Mouse (Mus musculus) left cerebral cortex, adult 18-20 months (tissue): ENCODE results near the gene Hist1h2bl. TPM values are rescaled to one million over a fixed set of nuclear protein-coding genes. Genes with fewer than 3 reads are reported as not detected.
"Not testable (repeated sequence)": the region's sequence is repeated elsewhere in the genome, so short reads cannot be mapped to it uniquely, and the experiment has no call there.

Source experiments
- DNase-seq, 2 experiments: peaks; one replicate each; pipeline ENCODE4 v3.0.0; 2021 to 2022; ENCODE audit warnings: low spot score in 2 of 2, mixed read lengths in 1 of 2
- total RNA-seq, 2 experiments: library from RNA; stranded (reverse); gene quantifications; 2 replicates each; pipeline ENCODE4 v1.2.3; 2021

The Hist1h2bl gene
- total RNA-seq, 2 experiments from 2014 or later = 20.0 to 20.4 TPM

GRCm38 (mm10) chr13:21722993-21723836 is 7.3 kb upstream of the Hist1h2bl start:
- no peak for DNase-seq

- DNase-seq = no peak
Measured at GRCm38 (mm10) chr13:21722373-21722925, 6.5 kb upstream of the Hist1h2bl start.

GRCm38 (mm10) chr13:21721757-21722372 is 5.9 kb upstream of the Hist1h2bl start, which contains the start of gene Hist1h2bm:
Gene Hist1h2bm, plus strand, starts transcription at chr13:21722044.
- DNase-seq = peak; percentile 54 to 55

DNA sequence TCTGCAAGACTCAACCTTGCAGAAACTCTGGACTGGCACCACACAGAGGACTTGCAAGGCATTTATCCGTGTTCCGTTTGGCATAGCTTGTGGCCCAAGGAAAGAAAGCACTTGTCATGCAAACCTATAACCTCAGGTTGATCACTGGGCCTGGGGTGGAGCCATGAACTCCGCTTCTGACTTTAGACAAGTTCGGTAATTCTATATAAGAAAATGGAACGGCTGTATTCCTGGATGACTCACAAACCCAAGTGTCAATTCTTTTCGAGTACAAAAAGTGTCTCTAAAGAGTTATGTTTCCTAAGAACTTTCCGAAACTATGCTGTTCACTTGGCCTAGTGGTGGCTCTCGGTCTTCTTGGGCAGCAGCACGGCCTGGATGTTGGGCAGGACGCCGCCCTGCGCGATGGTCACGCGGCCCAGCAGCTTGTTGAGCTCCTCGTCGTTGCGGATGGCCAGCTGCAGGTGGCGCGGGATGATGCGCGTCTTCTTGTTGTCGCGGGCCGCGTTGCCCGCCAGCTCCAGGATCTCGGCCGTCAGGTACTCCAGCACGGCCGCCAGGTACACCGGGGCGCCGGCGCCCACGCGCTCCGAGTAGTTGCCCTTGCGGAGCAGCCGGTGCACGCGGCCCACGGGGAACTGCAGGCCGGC is 5.3 kb upstream of the Hist1h2bl start:
- DNase-seq = not testable (repeated sequence)

DNA sequence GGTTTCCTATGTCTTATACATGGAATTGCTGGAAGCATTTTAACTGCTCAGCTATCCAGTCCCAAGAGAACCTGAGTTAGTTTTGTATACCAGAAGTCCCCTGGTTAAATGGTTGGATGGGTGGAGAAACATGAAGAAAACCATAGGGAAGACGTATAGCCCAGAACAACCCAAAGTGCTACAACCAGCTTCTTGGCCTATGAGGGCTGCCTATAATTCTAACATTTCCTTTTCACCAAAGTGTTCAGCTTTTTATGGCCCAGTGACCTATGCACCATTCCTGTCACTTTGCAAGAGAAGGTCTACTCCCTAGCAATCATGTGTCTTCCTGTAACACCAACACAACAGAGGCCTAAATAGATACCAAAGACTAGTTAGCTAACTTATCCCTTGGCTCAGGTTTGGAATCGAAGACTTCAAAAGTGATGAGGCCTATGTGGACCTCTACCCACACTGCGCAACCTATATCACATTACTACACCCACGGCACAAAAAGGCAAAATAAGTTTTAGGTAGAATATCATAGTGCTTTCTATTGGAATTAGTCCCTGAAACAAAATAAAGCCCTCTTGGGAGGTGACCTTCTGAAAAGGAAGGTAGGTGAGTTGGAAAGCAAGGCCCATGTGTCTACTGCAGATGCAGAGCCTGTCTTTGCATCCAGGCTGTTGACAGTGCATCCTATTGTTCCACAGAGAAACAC is 2.6 kb upstream of the Hist1h2bl start:
- DNase-seq = no peak

- peak; percentile 83 to 92 for DNase-seq
Measured at GRCm38 (mm10) chr13:21717397-21718357, 1.7 kb upstream of the Hist1h2bl start, which contains the start of gene Hist1h3h. Gene Hist1h3h, plus strand, starts transcription at chr13:21717659.

- DNase-seq = peak in 1 of 2 experiments; percentile 8
Measured at GRCm38 (mm10) chr13:21716540-21717391, 823 bp upstream of the Hist1h2bl start.

- DNase-seq = no peak
Measured at GRCm38 (mm10) chr13:21715131-21715863, 646 bp downstream of the Hist1h2bl start.

- DNase-seq = peak; percentile 69 to 72
Measured at GRCm38 (mm10) chr13:21714725-21715124, 1.2 kb downstream of the Hist1h2bl start.

DNA sequence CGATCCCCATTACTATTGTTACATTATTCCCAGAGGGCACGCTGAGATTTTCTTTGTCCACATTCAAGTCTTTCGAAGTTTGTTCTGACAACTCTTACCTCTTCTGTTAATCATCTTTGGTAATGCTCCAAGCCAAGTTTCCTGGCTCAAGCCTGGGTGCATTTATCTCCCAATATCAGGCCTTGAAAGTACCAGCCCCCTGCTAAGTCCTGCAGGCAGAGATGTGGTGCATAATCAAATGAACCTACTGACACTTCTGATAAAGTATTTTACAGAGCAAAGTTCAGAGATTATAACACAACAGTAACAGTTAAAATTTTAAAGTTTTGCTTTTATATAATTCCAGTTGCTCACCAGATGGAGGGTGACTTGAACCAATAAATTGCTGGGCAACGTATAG is 4.2 kb downstream of the Hist1h2bl start:
- DNase-seq = no peak

GRCm38 (mm10) chr13:21710821-21711525 is 5.0 kb downstream of the Hist1h2bl start:
- peak; percentile 77 to 84 for DNase-seq

GRCm38 (mm10) chr13:21710031-21710711 is 5.8 kb downstream of the Hist1h2bl start:
- peak; percentile 90 to 91 for DNase-seq

- DNase-seq = no peak
Measured at GRCm38 (mm10) chr13:21706669-21707068, 9.3 kb downstream of the Hist1h2bl start.

DNA sequence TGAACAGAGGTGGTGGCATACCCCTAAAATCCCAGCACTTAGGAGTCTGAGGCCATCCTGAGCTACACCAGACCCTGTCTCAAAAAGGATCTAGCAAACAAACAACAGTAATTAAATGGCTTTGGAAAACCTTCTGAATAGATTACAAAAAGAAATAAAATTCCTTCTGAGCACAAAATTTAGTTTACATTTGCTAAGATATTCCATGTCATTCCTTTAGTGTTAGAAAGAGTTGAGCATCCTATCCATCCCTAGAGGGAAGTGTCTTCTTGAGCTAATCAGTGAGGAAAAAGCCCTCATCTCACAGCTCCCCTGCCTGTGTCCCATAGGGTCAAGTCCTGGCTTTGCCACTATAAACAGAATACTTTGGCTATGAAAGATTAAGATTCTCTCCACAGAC is 18.1 kb downstream of the Hist1h2bl start, which contains the start of gene Olfr1359:
Olfr1359 (plus strand) TSS at position 301 of the 400 bp plus-strand sequence.
- DNase-seq = no peak

DNA sequence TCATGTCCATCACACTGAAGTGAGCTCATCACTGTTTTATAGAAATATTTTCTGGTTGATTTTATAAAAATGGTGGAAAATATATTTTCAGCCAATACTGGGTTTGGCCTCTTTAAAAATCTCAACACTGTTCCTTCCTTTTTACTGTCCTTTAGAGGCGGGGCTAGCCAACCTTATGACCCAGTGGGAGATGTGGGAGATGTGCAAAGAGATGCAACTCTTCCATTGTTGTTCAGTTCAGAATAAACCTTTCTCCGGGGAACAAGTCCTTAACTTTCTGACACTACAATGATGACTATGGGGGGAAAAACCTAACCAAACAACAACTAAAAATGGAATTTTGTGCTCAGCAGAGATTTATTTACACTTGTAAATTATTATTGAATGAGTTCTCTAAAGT is 38.6 kb downstream of the Hist1h2bl start, which contains the start of gene Olfr1360:
Olfr1360 (minus strand) TSS at position 101 of the 400 bp plus-strand sequence.
- DNase-seq = no peak
